Mouse (Mus musculus): ENCODE measurements around the gene Ropn1. TPM values are rescaled to one million over a fixed set of nuclear protein-coding genes. Genes with fewer than 3 reads are reported as not detected.
"Not testable (repeated sequence)": the region's sequence is repeated elsewhere in the genome, so short reads cannot be mapped to it uniquely, and the experiment has no call there.

The Ropn1 gene
- not detected in 2 replicates for polyA plus RNA-seq (2015; fragmentation: Nextera tagmentation; extraction: Ambion mirVana)

- no peak within 1 kb of the TSS for H3K27ac ChIP-seq
Observed at GRCm38 (mm10) chr16:34649621-34650020, at the start of gene Ropn1. Gene Ropn1, plus strand, starts transcription at chr16:34649921.

GRCm38 (mm10) chr16:34601954-34602353 is 47.8 kb upstream of the Ropn1 start:
- Histone ChIP-seq H3K4me1 (replicated peaks) (no peaks in the 10 kb centered on the region), H3K4me3 (replicated peaks) (no peak overlapping the region), H3K4me2 (replicated peaks) (no peak overlapping the region), H3K36me3 (no peaks in the 10 kb centered on the region), H3K9ac (replicated peaks) (no peak overlapping the region), H3K27ac (no peak overlapping the region), H3K9me3 (no peaks in the 10 kb centered on the region), H3K27me3 (no peaks in the 10 kb centered on the region)
- WGBS = 83% methylated on average over 4 of the region's 4 CpGs
- no peak for ATAC-seq

More at GRCm38 (mm10) chr16:34649621-34650020, at the start of gene Ropn1:
- no peak within 1 kb of the TSS for H3K4me3 ChIP-seq (replicated peaks)
- no peak within 1 kb of the TSS for H3K9ac ChIP-seq (replicated peaks)
- ATAC-seq = no peak
- H3K9me3 ChIP-seq = no peaks in the 10 kb centered on the region
- WGBS = 68% methylated on average over 7 of the region's 7 CpGs
- H3K4me1 ChIP-seq (replicated peaks) = no peaks in the 10 kb centered on the region
- no peaks in the 10 kb centered on the region for H3K27me3 ChIP-seq
- no peaks in the 10 kb centered on the region for H3K36me3 ChIP-seq
- H3K4me2 ChIP-seq (replicated peaks) = no peak within 1 kb of the TSS

- Histone ChIP-seq H3K9ac (replicated peaks) (no peak overlapping the region), H3K36me3 (no peaks in the 10 kb centered on the region), H3K27me3 (no peaks in the 10 kb centered on the region), H3K4me1 (replicated peaks) (no peaks in the 10 kb centered on the region), H3K4me2 (replicated peaks) (no peak overlapping the region), H3K4me3 (replicated peaks) (no peak overlapping the region), H3K27ac (no peak overlapping the region), H3K9me3 (no peaks in the 10 kb centered on the region)
- 82% methylated on average over 4 of the region's 4 CpGs for WGBS
- no peak for ATAC-seq
Observed at GRCm38 (mm10) chr16:34603076-34603475, 46.6 kb upstream of the Ropn1 start.

DNA sequence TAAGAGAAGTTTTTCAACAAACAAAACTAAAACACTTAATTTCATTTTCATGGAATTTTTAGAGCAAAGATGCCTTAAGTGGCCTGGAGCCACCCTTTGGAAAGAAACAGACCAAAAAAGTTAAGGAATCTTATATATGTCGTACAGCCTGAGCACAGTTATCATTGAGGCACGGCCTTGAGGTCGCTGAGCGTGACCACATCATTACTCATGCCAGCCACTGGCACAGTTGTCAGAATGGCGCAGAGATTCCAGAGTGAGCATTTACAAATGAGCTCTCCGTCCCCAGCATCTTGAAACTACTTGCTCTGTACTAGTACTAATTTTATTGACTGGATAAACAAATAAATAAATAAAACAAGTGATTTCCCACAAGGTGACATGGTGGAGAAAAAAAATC is 45.9 kb upstream of the Ropn1 start:
- Histone ChIP-seq H3K4me1 (replicated peaks) (no peaks in the 10 kb centered on the region), H3K27me3 (no peaks in the 10 kb centered on the region), H3K4me3 (replicated peaks) (no peak overlapping the region), H3K4me2 (replicated peaks) (no peak overlapping the region), H3K9ac (replicated peaks) (no peak overlapping the region), H3K36me3 (no peaks in the 10 kb centered on the region), H3K27ac (no peak overlapping the region), H3K9me3 (no peaks in the 10 kb centered on the region)
- ATAC-seq = no peak
- 82% methylated on average over 6 of the region's 6 CpGs for WGBS

DNA sequence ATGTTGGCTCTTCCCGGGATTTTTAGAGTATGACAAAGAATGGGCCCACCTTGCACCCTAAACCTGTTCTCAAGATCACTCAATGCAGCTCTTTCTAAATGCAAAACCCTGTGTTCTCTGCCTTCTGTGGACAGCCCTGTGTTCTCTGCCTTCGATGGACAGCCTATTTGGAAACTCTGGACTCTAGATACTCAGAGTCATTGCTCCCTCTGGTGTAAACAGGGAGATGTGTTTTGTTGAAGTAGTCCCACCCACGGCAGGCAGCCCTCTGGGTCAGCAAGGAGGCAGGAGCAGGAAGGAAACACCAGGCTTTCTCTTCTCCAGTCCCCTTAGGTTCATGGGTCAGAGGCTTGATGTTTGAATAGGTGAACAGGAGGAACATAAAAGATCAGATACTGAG is 44.0 kb upstream of the Ropn1 start:
- H3K9me3 ChIP-seq = no peaks in the 10 kb centered on the region
- no peak overlapping the region for H3K9ac ChIP-seq (replicated peaks)
- H3K36me3 ChIP-seq = no peaks in the 10 kb centered on the region
- H3K4me1 ChIP-seq (replicated peaks) = no peaks in the 10 kb centered on the region
- 48% methylated on average over 3 of the region's 3 CpGs for WGBS
- H3K27me3 ChIP-seq = no peaks in the 10 kb centered on the region
- no peak overlapping the region for H3K27ac ChIP-seq
- no peak overlapping the region for H3K4me3 ChIP-seq (replicated peaks)
- ATAC-seq = no peak
- no peak overlapping the region for H3K4me2 ChIP-seq (replicated peaks)

DNA sequence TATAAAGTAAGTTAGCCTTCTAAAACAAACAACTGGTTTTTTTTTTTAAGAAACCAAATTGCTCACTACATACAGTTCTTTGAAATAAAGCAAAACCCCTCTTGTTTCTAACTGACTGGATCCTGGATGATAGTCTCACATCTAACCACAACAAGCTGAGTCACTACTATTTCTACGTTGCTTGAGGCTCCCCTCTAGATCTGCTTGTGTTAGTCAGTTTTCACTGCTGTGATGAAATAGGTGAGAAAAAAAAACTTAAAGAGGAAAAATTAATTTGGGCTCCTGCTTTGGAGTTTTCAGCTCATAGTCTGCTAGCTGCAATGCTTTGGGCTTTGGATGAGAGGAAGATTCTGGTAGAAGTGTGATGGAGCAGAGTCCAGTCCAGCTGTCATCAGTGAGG is 39.6 kb upstream of the Ropn1 start:
- ATAC-seq = no peak

GRCm38 (mm10) chr16:34614021-34614420 is 35.7 kb upstream of the Ropn1 start:
- H3K4me1 ChIP-seq (replicated peaks) = no peaks in the 10 kb centered on the region
- 68% methylated on average over 2 of the region's 2 CpGs for WGBS
- no peaks in the 10 kb centered on the region for H3K36me3 ChIP-seq
- 0 out of 2 replicates have a peak, but pooled peaks cover 9% of the 10 kb centered on the region for H3K9me3 ChIP-seq
- H3K27ac ChIP-seq = no peak overlapping the region
- H3K9ac ChIP-seq (replicated peaks) = no peak overlapping the region
- H3K27me3 ChIP-seq = no peaks in the 10 kb centered on the region
- H3K4me3 ChIP-seq (replicated peaks) = no peak overlapping the region
- H3K4me2 ChIP-seq (replicated peaks) = no peak overlapping the region
- ATAC-seq = no peak

More for the DNA sequence above, 39.6 kb upstream of the Ropn1 start:
- H3K36me3 ChIP-seq = no peaks in the 10 kb centered on the region
- no peak overlapping the region for H3K27ac ChIP-seq
- no peaks in the 10 kb centered on the region for H3K27me3 ChIP-seq
- H3K4me2 ChIP-seq (replicated peaks) = no peak overlapping the region
- 89% methylated on average over 1 of the region's 1 CpGs for WGBS
- no peak overlapping the region for H3K4me3 ChIP-seq (replicated peaks)
- H3K9me3 ChIP-seq = 0 out of 2 replicates have a peak, but pooled peaks cover 3% of the 10 kb centered on the region
- H3K9ac ChIP-seq (replicated peaks) = no peak overlapping the region
- no peaks in the 10 kb centered on the region for H3K4me1 ChIP-seq (replicated peaks)

DNA sequence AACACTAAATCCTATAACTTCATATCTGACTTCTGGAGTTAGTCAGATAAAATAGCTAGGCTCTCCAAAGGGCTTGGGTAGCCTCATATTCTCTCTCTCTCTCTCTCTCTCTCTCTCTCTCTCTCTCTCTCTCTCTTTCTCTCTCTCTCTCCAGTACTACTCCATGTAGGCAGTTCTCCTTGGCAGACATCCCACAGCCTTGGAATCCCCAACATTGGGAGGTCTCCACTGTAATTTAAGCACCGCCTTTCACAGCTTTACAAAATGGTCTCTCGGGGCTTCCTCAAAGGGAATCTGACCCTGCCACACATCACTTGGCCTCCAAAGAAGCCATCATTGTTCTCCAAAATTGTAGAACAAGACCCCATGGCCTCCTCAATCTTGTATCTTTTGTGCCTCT is 22.1 kb upstream of the Ropn1 start:
- Histone ChIP-seq H3K4me1 (replicated peaks) (no peaks in the 10 kb centered on the region), H3K9me3 (no peaks in the 10 kb centered on the region), H3K27ac (no peak overlapping the region), H3K4me2 (replicated peaks) (no peak overlapping the region), H3K4me3 (replicated peaks) (no peak overlapping the region), H3K27me3 (no peaks in the 10 kb centered on the region), H3K9ac (replicated peaks) (no peak overlapping the region), H3K36me3 (no peaks in the 10 kb centered on the region)
- no peak for ATAC-seq
- WGBS = 54% methylated on average over 2 of the region's 2 CpGs

- Histone ChIP-seq H3K27me3 (no peaks in the 10 kb centered on the region), H3K4me3 (replicated peaks) (no peak overlapping the region), H3K27ac (no peak overlapping the region), H3K4me1 (replicated peaks) (no peaks in the 10 kb centered on the region), H3K36me3 (no peaks in the 10 kb centered on the region), H3K4me2 (replicated peaks) (no peak overlapping the region), H3K9ac (replicated peaks) (no peak overlapping the region), H3K9me3 (no peaks in the 10 kb centered on the region)
- 82% methylated on average over 4 of the region's 4 CpGs for WGBS
- no peak for ATAC-seq
Observed at GRCm38 (mm10) chr16:34628397-34628796, 21.3 kb upstream of the Ropn1 start.

DNA sequence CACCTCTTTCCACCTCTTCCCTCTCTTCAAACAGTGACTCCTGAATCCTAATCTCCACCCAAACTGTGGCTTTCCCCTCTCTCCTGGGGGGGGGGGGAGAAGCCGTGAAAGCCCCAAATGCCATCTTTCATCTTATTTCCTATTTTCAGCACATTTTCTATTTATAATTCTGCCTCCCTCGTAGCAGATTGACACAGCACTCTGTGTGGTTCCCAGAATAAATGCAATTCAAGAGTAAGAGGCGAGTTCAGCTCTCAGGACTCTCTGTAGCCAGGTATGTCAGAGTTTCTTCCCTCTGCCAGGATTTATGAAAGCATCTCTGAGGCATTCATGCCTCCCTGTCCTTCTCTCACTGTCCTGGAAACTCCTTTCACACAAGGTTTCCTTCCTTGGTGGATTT is 14.2 kb upstream of the Ropn1 start:
- Histone ChIP-seq H3K9ac (replicated peaks) (no peak overlapping the region), H3K9me3 (no peaks in the 10 kb centered on the region), H3K4me1 (replicated peaks) (0 out of 2 replicates have a peak, but pooled peaks cover 3% of the 10 kb centered on the region), H3K27me3 (no peaks in the 10 kb centered on the region), H3K4me3 (replicated peaks) (no peak overlapping the region), H3K27ac (no peak overlapping the region), H3K36me3 (no peaks in the 10 kb centered on the region), H3K4me2 (replicated peaks) (no peak overlapping the region)
- 76% methylated on average over 3 of the region's 3 CpGs for WGBS
- ATAC-seq = no peak

DNA sequence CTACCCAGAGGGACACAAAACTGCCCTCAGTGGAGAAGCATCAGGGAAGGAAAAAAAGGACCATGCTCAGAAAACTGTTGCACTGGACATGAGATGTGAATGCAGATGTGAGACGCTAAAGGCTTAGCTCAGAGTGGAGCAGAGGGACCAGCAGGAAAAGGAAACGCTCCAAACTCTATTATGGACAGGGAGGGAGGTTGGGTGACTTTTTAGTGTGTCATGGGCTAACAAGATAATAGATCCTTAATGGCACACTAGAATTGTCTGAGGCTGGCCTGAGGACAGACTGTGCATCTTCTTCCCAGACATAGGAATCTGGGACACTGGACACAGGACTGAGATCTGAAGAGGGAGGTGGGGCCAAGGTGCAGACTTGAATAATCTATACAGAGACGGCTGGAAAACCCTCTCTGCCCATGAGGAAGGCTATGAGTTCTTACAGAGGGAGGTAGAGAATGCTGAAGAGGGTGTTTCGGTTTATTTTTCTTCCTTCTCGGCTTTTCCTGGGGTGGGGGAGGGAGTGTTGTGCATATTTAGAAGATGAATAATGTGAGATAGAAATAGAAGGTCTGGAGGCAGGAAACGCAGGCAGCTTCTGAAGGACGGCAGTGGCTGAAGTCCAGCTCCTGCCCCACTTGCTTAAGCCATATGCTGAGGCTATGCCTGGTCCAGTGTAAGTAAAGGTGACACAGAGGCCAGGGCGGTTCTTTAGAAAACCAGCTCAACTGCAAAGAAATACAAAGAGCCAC is 6.0 kb upstream of the Ropn1 start:
- no peak for ATAC-seq
- Histone ChIP-seq H3K4me3 (replicated peaks) (no peak overlapping the region), H3K27ac (no peak overlapping the region), H3K27me3 (no peaks in the 10 kb centered on the region), H3K4me2 (replicated peaks) (no peak overlapping the region), H3K9ac (replicated peaks) (no peak overlapping the region), H3K9me3 (no peaks in the 10 kb centered on the region), H3K36me3 (no peaks in the 10 kb centered on the region), H3K4me1 (replicated peaks) (0 out of 2 replicates have a peak, but pooled peaks cover 3% of the 10 kb centered on the region)
- WGBS = 81% methylated on average over 8 of the region's 8 CpGs

DNA sequence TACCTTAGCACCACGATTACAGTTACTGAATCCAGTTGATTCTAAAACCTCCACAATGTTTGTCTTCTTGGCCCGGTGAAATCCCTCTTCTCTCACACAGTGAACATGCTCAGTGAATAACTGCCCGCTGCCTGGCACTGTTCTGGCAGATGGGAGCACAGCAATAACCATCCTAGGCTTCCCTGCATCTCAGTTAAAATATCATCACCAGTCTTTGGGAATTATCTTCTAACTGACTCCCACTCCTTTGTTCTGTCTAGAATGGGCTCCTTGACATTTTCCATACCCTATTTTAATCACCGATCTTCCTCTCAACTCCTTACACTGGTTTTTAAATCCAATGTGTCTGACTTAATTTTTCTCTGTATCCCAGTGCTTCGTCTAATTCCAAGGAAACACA is 3.3 kb downstream of the Ropn1 start:
- WGBS = 91% methylated on average over 5 of the region's 5 CpGs
- peaks cover 2% of the 10 kb centered on the region for H3K4me1 ChIP-seq (replicated peaks)
- H3K36me3 ChIP-seq = no peaks in the 10 kb centered on the region
- H3K4me3 ChIP-seq (replicated peaks) = no peak overlapping the region
- no peak overlapping the region for H3K4me2 ChIP-seq (replicated peaks)
- H3K9ac ChIP-seq (replicated peaks) = no peak overlapping the region
- peaks cover under 1% of the 10 kb centered on the region; the same call in 1 of the 2 replicates for H3K27me3 ChIP-seq
- ATAC-seq = no peak
- H3K27ac ChIP-seq = no peak overlapping the region
- H3K9me3 ChIP-seq = no peaks in the 10 kb centered on the region

DNA sequence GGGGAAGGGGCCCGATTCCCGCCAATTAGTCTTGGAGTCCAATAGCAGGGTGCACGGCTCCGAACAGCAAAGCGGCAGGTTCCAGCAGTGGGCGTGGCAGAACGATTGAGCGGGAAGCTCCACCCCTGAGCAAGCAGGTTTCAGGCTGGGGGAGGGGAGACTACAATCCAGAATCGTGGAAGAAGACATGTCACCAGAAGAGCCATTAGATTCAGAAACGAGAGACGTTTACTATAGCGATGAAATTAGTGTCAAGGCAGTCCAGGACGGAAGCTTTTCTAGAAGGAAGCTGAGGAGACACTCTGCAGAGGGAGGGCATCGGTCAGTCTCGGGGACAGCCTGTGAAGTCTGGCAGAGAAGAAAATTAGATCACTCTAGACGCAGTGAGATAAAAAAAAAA is 7.8 kb downstream of the Ropn1 start:
- not testable (repeated sequence) for H3K27ac ChIP-seq; H3K4me1 ChIP-seq (replicated peaks); H3K36me3 ChIP-seq; ATAC-seq; H3K9ac ChIP-seq (replicated peaks); H3K9me3 ChIP-seq; H3K27me3 ChIP-seq
- Histone ChIP-seq H3K4me3 (replicated peaks) (peak overlapping the region; percentile 37), H3K4me2 (replicated peaks) (peak overlapping the region; percentile 58)
- WGBS = 2% methylated on average over 16 of the region's 16 CpGs
